Mouse (Mus musculus) MEL (cell line): ENCODE data around the gene Paxbp1.

Source experiments
- CTCF ChIP-seq, 3 experiments: IDR thresholded peaks in 2 of 3; conservative IDR thresholded peaks in 1 of 3; 2 replicates each; pipeline ENCODE4 v1.5.1; 2011 to 2012; ENCODE audit warnings: low read length in 3 of 3, low read depth in 2 of 3, mild to moderate bottlenecking in 2 of 3, improper control_type of control experiment in 1 of 3, inconsistent platforms in 1 of 3, mixed read lengths in 1 of 3, moderate library complexity in 1 of 3; ENCODE audit not compliant: control insufficient read depth in 1 of 3, insufficient read depth in 1 of 3, poor library complexity in 1 of 3, severe bottlenecking in 1 of 3
- E2F4 ChIP-seq: IDR thresholded peaks from 2 replicates; pipeline ENCODE4 v1.6.1; 2011; ENCODE audit warnings: low read depth, low read length, improper control_type of control experiment, borderline replicate concordance
- NRF1 ChIP-seq: IDR thresholded peaks from 2 replicates; pipeline ENCODE4 v1.6.1; 2014; ENCODE audit warnings: low read depth, mild to moderate bottlenecking, inconsistent platforms, low read length, improper control_type of control experiment, moderate library complexity; ENCODE audit not compliant: poor library complexity, insufficient read depth, severe bottlenecking
- POLR2A ChIP-seq, 2 experiments: IDR thresholded peaks; 2 replicates each; pipeline ENCODE4 v1.6.1; 2011 to 2012; ENCODE audit warnings: low read length in 2 of 2, mild to moderate bottlenecking in 2 of 2, control low read depth in 1 of 2, improper control_type of control experiment in 1 of 2, low read depth in 1 of 2, moderate library complexity in 1 of 2; ENCODE audit not compliant: control insufficient read depth in 1 of 2, insufficient read depth in 1 of 2, poor library complexity in 1 of 2
- POLR2AphosphoS5 ChIP-seq: IDR thresholded peaks from 2 replicates; pipeline ENCODE4 v1.6.1; 2012; ENCODE audit warnings: low read depth, borderline replicate concordance, mild to moderate bottlenecking, inconsistent platforms, low read length, moderate library complexity, mixed read lengths
- RCOR1 ChIP-seq: IDR thresholded peaks from 2 replicates; pipeline ENCODE4 v1.6.1; 2012; ENCODE audit warnings: low read depth, mild to moderate bottlenecking, inconsistent platforms, low read length, improper control_type of control experiment
- TAL1 ChIP-seq: IDR thresholded peaks from 2 replicates; pipeline ENCODE4 v1.6.1; 2012; ENCODE audit warnings: mild to moderate bottlenecking, inconsistent platforms, low read length, moderate library complexity, mixed read lengths
- UBTF ChIP-seq: IDR thresholded peaks from 2 replicates; pipeline ENCODE4 v1.6.1; 2012; ENCODE audit warnings: low read depth, mild to moderate bottlenecking, inconsistent platforms, low read length, improper control_type of control experiment, moderate library complexity, borderline replicate concordance; ENCODE audit not compliant: insufficient read depth
- USF1 ChIP-seq: IDR thresholded peaks from 2 replicates; pipeline ENCODE4 v1.6.1; 2014; ENCODE audit warnings: low read depth, mild to moderate bottlenecking, inconsistent platforms, low read length, improper control_type of control experiment, moderate library complexity

DNA sequence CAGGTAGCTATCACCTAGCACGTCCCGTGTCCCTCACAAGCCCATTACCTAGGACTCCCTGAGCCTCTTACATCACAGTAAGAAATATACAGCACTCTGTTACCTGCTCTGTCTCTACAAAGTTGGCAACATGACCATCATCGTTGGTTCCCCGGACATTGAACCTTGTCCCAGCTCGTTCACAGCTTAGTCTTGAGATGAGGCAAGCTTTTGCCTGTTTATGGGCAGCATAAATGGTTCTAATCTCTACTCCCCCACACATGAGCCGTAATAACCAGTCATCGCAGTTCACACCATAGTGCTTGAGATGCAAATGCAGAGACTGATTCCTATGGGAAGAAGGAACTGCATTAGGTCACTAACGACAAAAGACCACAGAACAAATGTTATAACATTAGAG is 56.3 kb downstream of the Paxbp1 start:
- TF ChIP-seq POLR2A (IDR thresholded peaks at IDR 0.05; ENCODE audit: control insufficient read depth in 1 of 2, insufficient read depth in 1 of 2, low read depth in 1 of 2, low read length in 2 of 2, poor library complexity in 1 of 2) (no peak), USF1 (no peak), E2F4 (no peak), RCOR1 (no peak), NRF1 (no peak), CTCF (IDR thresholded peaks at IDR 0.05 in 2 of 3, conservative IDR thresholded peaks at IDR 0.05 in 1 of 3; ENCODE audit: control insufficient read depth in 1 of 3, insufficient read depth in 1 of 3, low read depth in 2 of 3, low read length in 3 of 3, poor library complexity in 1 of 3, severe bottlenecking in 1 of 3) (no peak), UBTF (no peak), TAL1 (no peak), POLR2AphosphoS5 (no peak)
